Mouse (Mus musculus) E14TG2a.4 (cell line): Measurements from ENCODE around the gene Dot1l.
"Not testable (repeated sequence)": the region's sequence is repeated elsewhere in the genome, so short reads cannot be mapped to it uniquely, and the experiment has no call there.

Source experiments
- H3K27me3 ChIP-seq: 2 replicates; pipeline ENCODE4 v1.6.1; 2014; ENCODE audit warnings: low read length, control low read depth; ENCODE audit not compliant: insufficient read depth
- H3K36me3 ChIP-seq: 2 replicates; pipeline ENCODE4 v1.6.1; 2014; ENCODE audit warnings: low read length, control low read depth; ENCODE audit not compliant: insufficient read depth
- H3K4me1 ChIP-seq: replicated peaks from 2 replicates; pipeline ENCODE4 v1.6.1; 2014; ENCODE audit warnings: low read depth, low read length, control low read depth
- H3K4me3 ChIP-seq: replicated peaks from 2 replicates; pipeline ENCODE4 v1.5.1; 2014; ENCODE audit warnings: mild to moderate bottlenecking, low read length
- H3K9me3 ChIP-seq: 2 replicates; pipeline ENCODE4 v1.6.1; 2014; ENCODE audit warnings: low read length, control low read depth
- CTCF ChIP-seq: conservative IDR thresholded peaks from 2 replicates; pipeline ENCODE4 v1.5.1; 2014; ENCODE audit warnings: low read length
- NANOG ChIP-seq: IDR thresholded peaks from 2 replicates; pipeline ENCODE4 v1.6.1; 2014; ENCODE audit warnings: borderline replicate concordance, low read length, mixed read lengths
- POU5F1 ChIP-seq: IDR thresholded peaks from 2 replicates; pipeline ENCODE4 v1.6.1; 2014; ENCODE audit warnings: low read length, borderline replicate concordance

Gene Dot1l

DNA sequence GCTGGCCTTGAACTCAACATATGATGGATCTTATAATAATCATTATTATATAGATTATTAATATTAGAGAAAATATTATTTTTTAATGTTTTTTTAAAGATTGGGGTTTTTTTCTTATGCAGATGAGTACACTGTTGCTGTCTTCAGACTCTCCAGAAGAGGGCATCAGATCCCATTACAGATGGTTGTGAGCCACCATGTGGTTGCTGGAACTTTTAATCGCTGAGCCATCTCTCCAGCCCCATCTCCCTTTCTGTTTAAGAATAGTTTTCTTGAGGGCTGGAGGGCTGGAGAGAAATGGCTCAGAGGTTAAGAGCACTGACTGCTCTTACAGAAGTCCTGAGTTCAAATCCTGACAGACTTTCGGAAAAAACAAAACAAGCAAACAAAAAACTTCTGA, 67.0 kb downstream of the Dot1l start:
- H3K9me3 ChIP-seq: no peaks in the 10 kb centered on the region
- peak; percentile 55 for TF ChIP-seq CTCF
- TF ChIP-seq NANOG: no peak
- H3K27me3 ChIP-seq: no peaks in the 10 kb centered on the region
- no peak overlapping the region for H3K4me3 ChIP-seq
- peaks cover 24% of the 10 kb centered on the region for H3K4me1 ChIP-seq
- H3K36me3 ChIP-seq: no peaks in the 10 kb centered on the region

DNA sequence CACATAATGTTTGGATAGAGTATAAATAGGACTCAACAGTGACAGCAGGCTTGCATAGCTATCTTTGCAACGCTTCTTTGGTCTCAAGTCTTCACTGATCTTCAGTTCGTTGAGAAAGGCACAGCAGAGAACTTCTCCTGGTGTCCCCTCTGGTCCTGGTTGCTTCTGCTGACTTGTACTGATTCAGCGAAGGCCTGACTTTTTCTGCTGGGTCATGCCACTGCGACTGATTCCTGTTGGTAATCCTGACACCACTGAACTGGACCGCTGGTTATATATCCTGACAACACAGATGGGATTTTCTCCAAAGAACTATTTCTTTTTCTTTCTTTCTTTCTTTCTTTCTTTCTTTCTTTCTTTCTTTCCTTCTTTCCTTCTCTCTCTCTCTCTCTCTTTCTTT, 67.5 kb downstream of the Dot1l start:
- TF ChIP-seq CTCF (no peak), NANOG (no peak), POU5F1 (no peak)
- peaks cover 4% of the 10 kb centered on the region for H3K36me3 ChIP-seq
- H3K4me3 ChIP-seq: no peak overlapping the region
- no peaks in the 10 kb centered on the region for H3K27me3 ChIP-seq
- H3K9me3 ChIP-seq: no peaks in the 10 kb centered on the region
- peaks cover 27% of the 10 kb centered on the region for H3K4me1 ChIP-seq

DNA sequence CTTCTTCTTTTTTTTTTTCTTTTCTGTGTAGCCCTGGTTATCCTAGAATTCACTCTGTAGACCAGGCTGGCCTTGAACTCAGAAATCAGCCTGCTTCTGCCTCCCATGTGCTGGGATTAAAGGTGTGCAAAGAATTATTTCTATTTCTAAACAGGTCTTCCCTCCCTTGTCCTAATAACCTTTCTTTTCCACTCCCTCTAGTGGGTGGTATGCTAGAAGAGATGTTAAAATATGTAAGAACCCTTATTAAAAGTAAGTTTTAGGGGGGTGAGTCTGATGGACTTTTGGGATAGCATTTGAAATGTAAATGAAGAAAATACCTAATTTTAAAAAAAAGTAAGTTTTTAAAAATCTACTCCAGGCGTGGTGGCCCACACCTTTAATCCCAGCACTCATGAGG, 68.3 kb downstream of the Dot1l start:
- Histone ChIP-seq H3K27me3 (no peaks in the 10 kb centered on the region), H3K4me1 (peaks cover 35% of the 10 kb centered on the region), H3K4me3 (no peak overlapping the region), H3K9me3 (no peaks in the 10 kb centered on the region), H3K36me3 (peaks cover 12% of the 10 kb centered on the region)
- TF ChIP-seq POU5F1: no peak
- no peak for TF ChIP-seq NANOG
- TF ChIP-seq CTCF: no peak

DNA sequence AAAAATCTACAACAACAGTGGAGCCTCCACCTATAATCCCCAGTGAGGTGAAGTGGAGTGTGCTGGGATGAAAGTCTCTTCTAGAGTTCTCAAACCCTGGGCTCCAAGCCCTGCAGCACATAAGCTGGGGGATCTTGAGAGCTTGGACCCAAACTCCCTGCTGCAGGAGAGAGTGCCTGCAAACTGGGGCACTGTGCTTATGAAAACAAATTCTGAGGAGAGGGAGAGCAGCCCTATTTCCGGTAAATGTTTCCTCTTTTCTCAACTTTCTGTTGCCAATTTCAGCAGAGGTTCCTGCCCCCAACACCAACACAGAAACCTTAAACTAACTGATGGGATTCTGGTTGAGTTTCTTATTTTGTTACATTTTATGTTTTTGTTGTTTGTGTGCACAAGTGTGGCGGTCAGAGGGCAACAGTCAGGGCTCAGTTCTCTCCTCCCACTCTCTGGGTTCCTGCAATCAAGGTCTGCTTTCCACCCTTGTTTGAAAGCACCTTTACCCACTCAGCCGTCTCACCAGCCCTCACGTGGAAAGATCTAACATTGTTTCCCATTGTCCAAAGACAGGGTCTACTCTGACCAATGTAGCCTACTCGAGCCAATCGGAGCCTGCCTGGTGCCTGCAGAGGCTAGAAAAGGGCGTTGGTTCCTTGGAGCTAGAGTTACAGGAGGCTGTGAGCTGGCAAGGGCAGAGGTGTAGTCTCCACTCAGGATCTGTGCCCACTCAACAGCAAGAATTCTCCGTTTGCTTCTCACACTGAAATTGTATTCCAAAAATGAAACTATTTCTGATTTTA, 69.0 kb downstream of the Dot1l start:
- Histone ChIP-seq H3K36me3 (peaks cover 18% of the 10 kb centered on the region), H3K4me3 (peak overlapping the region; percentile 49; the same call in 1 of the 2 replicates), H3K27me3 (no peaks in the 10 kb centered on the region), H3K9me3 (no peaks in the 10 kb centered on the region), H3K4me1 (peaks cover 36% of the 10 kb centered on the region)
- no peak for TF ChIP-seq NANOG
- no peak for TF ChIP-seq POU5F1
- TF ChIP-seq CTCF: no peak

DNA sequence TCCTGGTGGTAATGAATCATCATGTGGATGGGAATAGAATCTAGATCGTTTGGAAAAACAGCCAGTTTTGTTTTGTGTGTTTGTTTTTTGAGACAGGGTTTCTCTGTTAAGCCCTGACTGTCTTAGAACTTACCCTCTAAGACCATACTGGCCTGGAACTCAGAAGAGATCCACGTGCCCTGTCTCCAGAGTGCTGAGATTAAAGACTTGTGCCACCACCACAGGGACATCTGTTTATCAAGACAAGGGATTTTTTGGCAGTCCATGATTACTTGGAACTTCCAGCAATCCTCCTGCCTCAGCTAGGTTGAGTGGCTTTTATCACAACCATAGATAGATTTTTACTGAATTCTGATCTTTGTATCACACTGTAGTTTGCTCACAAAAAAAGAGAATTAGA, 69.8 kb downstream of the Dot1l start:
- no peak overlapping the region for H3K4me3 ChIP-seq
- no peak for TF ChIP-seq NANOG
- TF ChIP-seq CTCF: no peak
- TF ChIP-seq POU5F1: no peak
- no peaks in the 10 kb centered on the region for H3K27me3 ChIP-seq
- no peaks in the 10 kb centered on the region for H3K9me3 ChIP-seq
- peaks cover 25% of the 10 kb centered on the region for H3K36me3 ChIP-seq
- H3K4me1 ChIP-seq: peaks cover 43% of the 10 kb centered on the region

DNA sequence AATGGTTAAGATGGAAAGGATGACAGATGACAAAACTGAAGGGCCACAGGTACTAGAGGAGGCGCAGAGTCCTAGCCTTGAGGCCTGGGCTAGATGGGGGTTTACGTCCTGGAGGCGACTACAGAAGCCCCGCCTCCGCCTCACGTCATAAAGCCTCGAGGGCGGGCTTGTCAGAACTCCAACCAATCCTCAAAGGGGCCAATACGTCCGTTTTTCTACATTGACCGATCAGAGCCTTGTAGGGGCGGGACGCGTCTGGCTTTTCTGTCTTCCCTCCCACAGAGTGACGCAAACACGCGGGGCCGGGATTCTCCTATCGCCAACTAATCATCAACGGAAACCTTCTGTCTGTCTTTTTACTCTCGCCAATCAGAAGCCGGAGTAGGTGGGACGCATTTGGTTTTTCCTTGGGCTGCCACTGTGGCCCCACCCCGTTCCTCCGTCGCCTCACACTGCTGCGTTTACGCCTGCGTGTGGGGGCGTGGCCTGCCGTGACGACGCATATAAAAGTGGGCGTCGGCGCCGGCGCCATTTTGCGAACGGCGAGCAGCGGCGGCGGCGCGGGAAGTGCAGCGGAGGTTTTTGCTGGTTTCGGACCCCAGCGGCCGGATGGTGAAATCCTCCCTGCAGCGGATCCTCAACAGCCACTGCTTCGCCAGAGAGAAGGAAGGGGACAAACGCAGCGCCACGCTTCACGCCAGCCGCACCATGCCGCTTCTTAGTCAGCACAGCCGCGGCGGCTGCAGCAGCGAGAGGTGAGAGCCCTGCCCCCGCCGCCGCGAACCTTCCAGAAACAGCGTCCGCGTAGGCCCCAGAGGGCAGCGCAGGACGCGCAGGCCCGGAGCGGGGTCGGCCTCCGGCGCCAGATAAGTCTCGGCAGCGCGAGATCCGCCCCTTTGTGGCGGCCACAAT, 71.4 kb downstream of the Dot1l start, which contains the start of gene Oaz1:
Gene Oaz1 (plus strand): TSS at position 506 of the 912 bp plus-strand sequence.
- H3K4me1 ChIP-seq: peaks cover 58% of the 10 kb centered on the region
- H3K9me3 ChIP-seq: no peaks in the 10 kb centered on the region
- H3K4me3 ChIP-seq: peak within 1 kb of the TSS; percentile 89
- H3K36me3 ChIP-seq: peaks cover 36% of the 10 kb centered on the region
- TF ChIP-seq CTCF (no peak), NANOG (no peak), POU5F1 (no peak)
- H3K27me3 ChIP-seq: no peaks in the 10 kb centered on the region

DNA sequence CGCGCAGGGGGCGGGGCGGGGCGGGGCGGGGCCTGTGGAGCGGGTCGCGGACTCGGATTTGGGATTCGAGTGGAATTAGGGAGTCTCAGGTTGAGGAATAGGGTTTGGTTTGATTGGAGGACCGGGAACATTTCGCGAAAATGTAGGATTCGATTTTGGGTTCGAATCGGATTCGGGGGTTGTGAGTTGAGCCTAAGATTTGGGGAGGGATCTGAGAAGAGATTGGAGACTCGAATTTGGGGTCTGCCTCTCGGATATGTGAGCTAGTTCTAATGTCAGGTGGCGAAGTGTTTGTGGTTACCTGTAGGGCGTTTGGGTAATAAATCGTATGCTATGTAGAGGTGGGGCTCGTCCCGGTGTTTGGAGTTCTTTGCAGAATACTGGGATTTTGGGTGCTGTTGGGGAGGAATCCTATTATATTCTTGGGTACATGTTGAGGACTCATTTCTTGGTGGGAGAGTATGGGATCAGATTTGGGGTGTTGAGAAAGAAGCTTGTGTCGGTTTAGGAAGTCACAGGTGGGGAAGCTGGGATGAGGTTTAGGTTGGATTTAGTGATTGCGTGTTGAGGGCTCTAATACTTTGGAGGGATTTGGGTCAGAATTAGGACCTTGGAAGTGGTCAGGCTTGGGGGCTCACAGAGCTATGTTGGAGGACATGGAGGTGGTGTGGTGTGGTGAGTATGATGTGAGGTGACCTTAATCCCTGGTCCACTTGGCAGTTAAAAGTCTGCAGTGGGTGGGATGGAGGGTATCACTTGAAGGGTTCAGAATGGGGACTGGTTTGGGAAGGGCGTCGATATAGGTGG, 72.3 kb downstream of the Dot1l start:
- H3K9me3 ChIP-seq: no peaks in the 10 kb centered on the region
- H3K27me3 ChIP-seq: peaks cover 2% of the 10 kb centered on the region
- H3K4me3 ChIP-seq: peak overlapping the region; percentile 89
- H3K4me1 ChIP-seq: peaks cover 64% of the 10 kb centered on the region
- TF ChIP-seq POU5F1 (no peak), NANOG (no peak), CTCF (no peak)
- H3K36me3 ChIP-seq: peaks cover 36% of the 10 kb centered on the region

DNA sequence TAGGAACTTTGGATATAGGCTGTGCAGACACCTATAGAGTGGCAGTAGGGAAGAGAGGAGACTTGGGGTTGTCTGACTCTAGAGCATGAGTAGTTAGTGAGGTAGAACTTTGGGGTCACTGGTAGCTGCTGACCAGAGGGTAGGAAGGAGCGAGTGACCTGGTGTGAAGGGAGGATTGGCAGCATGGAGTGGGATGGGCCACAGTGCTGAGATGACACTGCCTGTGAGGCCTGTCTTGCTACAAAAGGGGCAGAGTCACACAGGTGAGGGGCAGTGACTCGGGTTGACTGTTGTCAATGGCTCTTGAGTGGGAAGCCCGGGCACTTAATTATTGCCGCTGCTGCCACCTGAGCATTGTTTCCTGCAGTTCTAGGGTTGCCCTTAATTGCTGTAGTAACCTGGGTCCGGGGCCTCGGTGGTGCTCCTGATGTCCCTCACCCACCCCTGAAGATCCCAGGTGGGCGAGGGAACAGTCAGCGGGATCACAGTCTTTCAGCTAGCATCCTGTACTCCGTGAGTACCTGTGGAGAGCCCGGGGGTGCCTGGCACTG, 72.9 kb downstream of the Dot1l start:
- H3K36me3 ChIP-seq: peaks cover 36% of the 10 kb centered on the region

DNA sequence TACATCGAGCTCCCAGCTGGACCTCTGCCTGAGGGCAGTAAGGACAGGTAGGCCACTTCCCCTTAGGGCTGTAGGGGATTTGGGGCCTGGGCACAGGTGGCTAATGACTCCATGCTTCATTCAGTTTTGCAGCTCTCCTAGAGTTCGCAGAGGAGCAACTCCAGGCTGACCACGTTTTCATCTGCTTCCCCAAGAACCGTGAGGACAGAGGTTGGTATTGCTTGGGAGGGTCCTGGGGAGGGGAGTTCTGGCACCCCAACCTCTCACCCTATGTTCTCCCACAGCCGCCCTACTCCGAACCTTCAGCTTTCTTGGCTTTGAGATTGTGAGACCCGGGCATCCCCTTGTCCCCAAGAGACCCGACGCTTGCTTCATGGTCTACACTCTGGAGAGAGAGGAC, 73.6 kb downstream of the Dot1l start:
- Histone ChIP-seq H3K4me1 (peaks cover 64% of the 10 kb centered on the region), H3K36me3 (peaks cover 36% of the 10 kb centered on the region), H3K27me3 (peaks cover 15% of the 10 kb centered on the region)
- not testable (repeated sequence) for H3K4me3 ChIP-seq, H3K9me3 ChIP-seq

More for the DNA sequence above, 72.9 kb downstream of the Dot1l start:
- H3K4me3 ChIP-seq: peak overlapping the region; percentile 89
- peaks cover 8% of the 10 kb centered on the region for H3K27me3 ChIP-seq
- H3K4me1 ChIP-seq: peaks cover 64% of the 10 kb centered on the region
- H3K9me3 ChIP-seq: no peaks in the 10 kb centered on the region
- TF ChIP-seq NANOG: no peak
- no peak for TF ChIP-seq CTCF
- no peak for TF ChIP-seq POU5F1
